Comparison of ENCODE assay signal across 8 mouse cellular contexts in genomic region chr5:115429359-115430186, GRCm38 (mm10). TPM values are rescaled to one million over a fixed set of nuclear protein-coding genes. Genes with fewer than 3 reads are reported as not detected.
DNase-seq lines count a peak whose midpoint lies in the region; ATAC-seq and TF ChIP-seq lines count a peak whose summit lies in the region.

Gene Msi1, plus strand, starts transcription at chr5:115429599.

- TF ChIP-seq EP300 in ES-Bruce4 (IDR thresholded peaks at IDR 0.05; ENCODE audit: insufficient read depth, low read depth, low read length), result no peak
- TF ChIP-seq EP300 in stomach, postnatal 0 days (optimal IDR thresholded peaks at IDR 0.05), result no peak

- no peak within 1 kb of the TSS for H3K27ac ChIP-seq in heart, embryonic 14.5 days (replicated peaks in 1 of 2; ENCODE audit: control insufficient read depth in 1 of 2, insufficient read depth in 1 of 2, low read depth in 2 of 2, low read length in 2 of 2)
- no peak within 1 kb of the TSS for H3K27ac ChIP-seq in ES-Bruce4 (ENCODE audit: insufficient read depth, low read length)
- no peak within 1 kb of the TSS for H3K27ac ChIP-seq in cortical plate, adult 2 months (ENCODE audit: insufficient read depth, low read length)
- peak within 1 kb of the TSS; percentile 91 for H3K27ac ChIP-seq in hindbrain, embryonic 15.5 days (replicated peaks)
- H3K27ac ChIP-seq in liver, embryonic 12.5 days, result no peak within 1 kb of the TSS
- H3K27ac ChIP-seq in stomach, postnatal 0 days (replicated peaks), result no peak within 1 kb of the TSS

- DNase-seq in heart, postnatal 36 days, result no peak
- DNase-seq in stomach, postnatal 0 days (ENCODE audit: low spot score), result peak; percentile 39
- DNase-seq in urinary bladder, postnatal 14 days (ENCODE audit: low spot score), result no peak

- under 1% methylated on average over 67 of the region's 117 CpGs for WGBS in heart, embryonic 14.5 days
- 0% methylated on average over 37 of the region's 117 CpGs for WGBS in hindbrain, embryonic 15.5 days
- under 1% methylated on average over 46 of the region's 117 CpGs for WGBS in liver, embryonic 12.5 days (ENCODE audit: insufficient replicate concordance)
- under 1% methylated on average over 42 of the region's 117 CpGs for WGBS in stomach, postnatal 0 days

- peak; percentile 60; the same call in 1 of the 2 replicates for ATAC-seq in heart, embryonic 14.5 days (ENCODE audit: insufficient number of reproducible peaks, insufficient read depth, low FRiP score, low read depth)
- ATAC-seq in hindbrain, embryonic 15.5 days (ENCODE audit: low FRiP score, low read depth), result peak; percentile 57
- peak; percentile 50; the same call in 1 of the 2 replicates for ATAC-seq in liver, embryonic 12.5 days
- ATAC-seq in stomach, postnatal 0 days (ENCODE audit: low FRiP score, low TSS enrichment), result peak; percentile 59

- TF ChIP-seq CTCF in ES-Bruce4 (IDR thresholded peaks at IDR 0.05; ENCODE audit: low read depth, low read length), result no peak
- no peak for TF ChIP-seq CTCF in cortical plate, adult 2 months (IDR thresholded peaks at IDR 0.05; ENCODE audit: extremely low read depth, insufficient read depth, low read length)
- TF ChIP-seq CTCF in stomach, postnatal 0 days (IDR thresholded peaks at IDR 0.05; ENCODE audit: low read depth), result no peak

- no peaks in the 10 kb centered on the region for H3K36me3 ChIP-seq in heart, embryonic 14.5 days (ENCODE audit: control insufficient read depth, insufficient read depth, low read length)
- no peaks in the 10 kb centered on the region for H3K36me3 ChIP-seq in ES-Bruce4 (ENCODE audit: control insufficient read depth, insufficient read depth, low read length, poor library complexity, severe bottlenecking)
- no peaks in the 10 kb centered on the region for H3K36me3 ChIP-seq in hindbrain, embryonic 15.5 days
- no peaks in the 10 kb centered on the region for H3K36me3 ChIP-seq in liver, embryonic 12.5 days
- no peaks in the 10 kb centered on the region for H3K36me3 ChIP-seq in stomach, postnatal 0 days (ENCODE audit: control insufficient read depth, insufficient read depth, low read length)

- H3K9ac ChIP-seq in heart, embryonic 14.5 days (ENCODE audit: low read length), result peak within 1 kb of the TSS; percentile 89
- peak within 1 kb of the TSS; percentile 98 for H3K9ac ChIP-seq in ES-Bruce4 (ENCODE audit: low read depth, poor library complexity, severe bottlenecking)
- H3K9ac ChIP-seq in hindbrain, embryonic 15.5 days, result peak within 1 kb of the TSS; percentile 98
- H3K9ac ChIP-seq in liver, embryonic 12.5 days, result peak within 1 kb of the TSS; percentile 58
- peak within 1 kb of the TSS; percentile 82 for H3K9ac ChIP-seq in stomach, postnatal 0 days (ENCODE audit: low read length)

- intact Hi-C loops in heart, postnatal 36 days (cut with DNase I), result no loop called here

- no peak for TF ChIP-seq POLR2A in ES-Bruce4 (IDR thresholded peaks at IDR 0.05; ENCODE audit: insufficient read depth, low read length)
- no peak for TF ChIP-seq POLR2A in cortical plate, adult 2 months (IDR thresholded peaks at IDR 0.05; ENCODE audit: extremely low read depth, insufficient read depth, low read length)

- peak within 1 kb of the TSS; percentile 82 to 83 for H3K4me3 ChIP-seq in heart, embryonic 14.5 days (ENCODE audit: control insufficient read depth in 1 of 2, insufficient read depth in 1 of 2, low read depth in 1 of 2, low read length in 2 of 2)
- H3K4me3 ChIP-seq in ES-Bruce4 (ENCODE audit: low read depth, low read length), result peak within 1 kb of the TSS; percentile 77
- H3K4me3 ChIP-seq in cortical plate, adult 2 months (ENCODE audit: insufficient read depth, low read length), result peak within 1 kb of the TSS; percentile 39
- peak within 1 kb of the TSS; percentile 95 for H3K4me3 ChIP-seq in hindbrain, embryonic 15.5 days
- peak within 1 kb of the TSS; percentile 57 for H3K4me3 ChIP-seq in liver, embryonic 12.5 days
- peak within 1 kb of the TSS; percentile 75 for H3K4me3 ChIP-seq in stomach, postnatal 0 days (ENCODE audit: low read depth, low read length)

- H3K4me1 ChIP-seq in heart, embryonic 14.5 days (ENCODE audit: control insufficient read depth in 2 of 2, insufficient read depth in 2 of 2, low read length in 2 of 2), result peaks cover 14 to 16% of the 10 kb centered on the region in 2 experiments; a peak in 2 of 4 replicates
- peaks cover 9% of the 10 kb centered on the region for H3K4me1 ChIP-seq in ES-Bruce4 (ENCODE audit: control insufficient read depth, insufficient read depth, low read length)
- H3K4me1 ChIP-seq in cortical plate, adult 2 months (ENCODE audit: control insufficient read depth, insufficient read depth, low read length), result no peaks in the 10 kb centered on the region
- peaks cover 56% of the 10 kb centered on the region for H3K4me1 ChIP-seq in hindbrain, embryonic 15.5 days (replicated peaks)
- H3K4me1 ChIP-seq in liver, embryonic 12.5 days, result 0 out of 2 replicates have a peak, but pooled peaks cover 5% of the 10 kb centered on the region
- no peaks in the 10 kb centered on the region for H3K4me1 ChIP-seq in stomach, postnatal 0 days (replicated peaks; ENCODE audit: control insufficient read depth, insufficient read depth)

- H3K9me3 ChIP-seq in heart, embryonic 14.5 days (ENCODE audit: control insufficient read depth, low read length), result no peaks in the 10 kb centered on the region
- H3K9me3 ChIP-seq in ES-Bruce4 (replicated peaks; ENCODE audit: control insufficient read depth, insufficient read depth, low read length, poor library complexity, severe bottlenecking), result no peaks in the 10 kb centered on the region
- H3K9me3 ChIP-seq in hindbrain, embryonic 15.5 days, result no peaks in the 10 kb centered on the region
- H3K9me3 ChIP-seq in liver, embryonic 12.5 days (replicated peaks), result no peaks in the 10 kb centered on the region
- no peaks in the 10 kb centered on the region for H3K9me3 ChIP-seq in stomach, postnatal 0 days (ENCODE audit: control insufficient read depth, low read length)

- peaks cover 23% of the 10 kb centered on the region for H3K27me3 ChIP-seq in heart, embryonic 14.5 days (ENCODE audit: control insufficient read depth, insufficient read depth, low read length)
- peaks cover 11% of the 10 kb centered on the region; the same call in 1 of the 2 replicates for H3K27me3 ChIP-seq in ES-Bruce4 (ENCODE audit: control insufficient read depth, insufficient read depth, low read length, poor library complexity, severe bottlenecking)
- no peaks in the 10 kb centered on the region for H3K27me3 ChIP-seq in hindbrain, embryonic 15.5 days
- H3K27me3 ChIP-seq in liver, embryonic 12.5 days (replicated peaks), result peaks cover 100% of the 10 kb centered on the region
- H3K27me3 ChIP-seq in stomach, postnatal 0 days (ENCODE audit: control insufficient read depth, insufficient read depth, low read length), result no peaks in the 10 kb centered on the region

- peak within 1 kb of the TSS; percentile 98 for H3K4me2 ChIP-seq in heart, embryonic 14.5 days (ENCODE audit: low read length)
- H3K4me2 ChIP-seq in hindbrain, embryonic 15.5 days, result peak within 1 kb of the TSS; percentile 81
- peak within 1 kb of the TSS; percentile 66 for H3K4me2 ChIP-seq in liver, embryonic 12.5 days
- H3K4me2 ChIP-seq in stomach, postnatal 0 days (replicated peaks; ENCODE audit: low read depth), result peak within 1 kb of the TSS; percentile 98

RNA-seq across cellular contexts. Expression of gene Msi1, which starts in this region (rescaled TPM):
- polyA plus RNA-seq in heart, embryonic 14.5 days (2014; fragmentation: Nextera tagmentation; extraction: Ambion mirVana), result 2.7 and 3.3 TPM in 2 replicates
- 1 to 10 TPM in 1 of 2 experiments, under 1 TPM in 1; 0.92 to 1.2 TPM for total RNA-seq in heart, postnatal 36 days (2021)
- 48.7 and 49.2 TPM in 2 replicates for polyA plus RNA-seq in ES-Bruce4 (2011; ENCODE audit: insufficient read depth, insufficient read length, low read depth, missing spikeins)
- polyA plus RNA-seq in cortical plate, adult 2 months (2012; rRNA removed), result 43.8 and 44.3 TPM in 2 replicates
- polyA plus RNA-seq in hindbrain, embryonic 15.5 days (2015; fragmentation: Nextera tagmentation; extraction: Ambion mirVana), result 59.9 and 60.3 TPM in 2 replicates
- 2.5 and 2.7 TPM in 2 replicates for polyA plus RNA-seq in liver, embryonic 12.5 days (2016; fragmentation: Nextera tagmentation; extraction: Ambion mirVana)
- 3.2 and 3.6 TPM in 2 replicates for polyA plus RNA-seq in stomach, postnatal 0 days (2015; fragmentation: Nextera tagmentation; extraction: Ambion mirVana)

Comparison
In these comparisons a context has a peak if more than half of its experiments do, and no peak if none do; other contexts are left out.
1. H3K4me3 ChIP-seq: peak in every context shown above with its lines; median percentile 95 in hindbrain, embryonic 15.5 days; 82 in heart, embryonic 14.5 days; 77 in ES-Bruce4; 75 in stomach, postnatal 0 days; 57 in liver, embryonic 12.5 days; 39 in cortical plate, adult 2 months.